Mouse (Mus musculus) regulatory T cell (primary cell): ENCODE measurements around the gene Arl5b.

Source experiments
- in situ Hi-C: fragments of 300-600 bp; cut with MboI, MseI; formaldehyde crosslinking; loops from one replicate; pipeline ENCODE4 v1.15.1; 2025; ENCODE audit warnings: high pct_unique_total_duplicates

Arl5b gene

GRCm38 (mm10) chr2:15049117-15049873, at the start of gene Arl5b:
Gene Arl5b, plus strand, starts transcription at chr2:15049395.
- in situ Hi-C loops = loop anchor here (10.0 kb wide), 1 partner anchor 1244 kb away; no protein-coding TSS in a partner anchor

- in situ Hi-C loops = no loop called here
These were observed 41.7 kb upstream of the Arl5b start for GRCm38 (mm10) chr2:15007531-15007930.

GRCm38 (mm10) chr2:15008072-15008471, 41.1 kb upstream of the Arl5b start:
- in situ Hi-C loops = no loop called here

- in situ Hi-C loops = no loop called here
These were observed 22.4 kb upstream of the Arl5b start for GRCm38 (mm10) chr2:15026817-15027216.

GRCm38 (mm10) chr2:15027816-15028215, 21.4 kb upstream of the Arl5b start:
- in situ Hi-C loops = no loop called here

GRCm38 (mm10) chr2:15038705-15039104, 10.5 kb upstream of the Arl5b start:
- in situ Hi-C loops = no loop called here

- in situ Hi-C loops = loop anchor here (10.0 kb wide), 1 partner anchor 1236 kb away; no protein-coding TSS in a partner anchor
These were observed 8.9 kb upstream of the Arl5b start for GRCm38 (mm10) chr2:15040326-15040725.

- in situ Hi-C loops = no loop called here
These were observed 5.3 kb downstream of the Arl5b start for GRCm38 (mm10) chr2:15054496-15054895.

- in situ Hi-C loops = no loop called here
These were observed 5.9 kb downstream of the Arl5b start, which contains the start of gene Nsun6 for GRCm38 (mm10) chr2:15054945-15055637. Gene Nsun6, minus strand, starts transcription at chr2:15055069.

- in situ Hi-C loops = no loop called here
These were observed 6.6 kb downstream of the Arl5b start for GRCm38 (mm10) chr2:15055741-15056151.

- in situ Hi-C loops = no loop called here
These were observed 9.0 kb downstream of the Arl5b start for GRCm38 (mm10) chr2:15058227-15058626.

GRCm38 (mm10) chr2:15060856-15061255, 11.7 kb downstream of the Arl5b start:
- in situ Hi-C loops = no loop called here

- in situ Hi-C loops = no loop called here
These were observed 14.6 kb downstream of the Arl5b start for GRCm38 (mm10) chr2:15063815-15064214.

GRCm38 (mm10) chr2:15064380-15065269, 15.4 kb downstream of the Arl5b start:
- in situ Hi-C loops = no loop called here

- in situ Hi-C loops = no loop called here
These were observed 16.3 kb downstream of the Arl5b start for GRCm38 (mm10) chr2:15065447-15065846.

- in situ Hi-C loops = no loop called here
These were observed 17.9 kb downstream of the Arl5b start for GRCm38 (mm10) chr2:15067091-15067490.

- in situ Hi-C loops = no loop called here
These were observed 34.5 kb downstream of the Arl5b start for GRCm38 (mm10) chr2:15083702-15084101.

- in situ Hi-C loops = no loop called here
These were observed 38.1 kb downstream of the Arl5b start for GRCm38 (mm10) chr2:15087308-15087707.

GRCm38 (mm10) chr2:15096514-15097090, 47.4 kb downstream of the Arl5b start:
- in situ Hi-C loops = no loop called here

- in situ Hi-C loops = no loop called here
These were observed 55.2 kb downstream of the Arl5b start for GRCm38 (mm10) chr2:15104386-15104785.

GRCm38 (mm10) chr2:15111290-15111689, 62.1 kb downstream of the Arl5b start:
- in situ Hi-C loops = no loop called here
